Mouse (Mus musculus) heart, postnatal 25 days (tissue): ENCODE data around the gene Dhtkd1. TPM values are rescaled to one million over a fixed set of nuclear protein-coding genes. Genes with fewer than 3 reads are reported as not detected.

ENCODE experiments used
- DNase-seq: peaks from one replicate; pipeline ENCODE4 v3.0.0; 2022; ENCODE audit warnings: low spot score
- intact Hi-C: fragments of 180-260 bp; cut with DNase I; formaldehyde crosslinking; loops from one replicate; pipeline ENCODE4 v1.15.1; 2025
- total RNA-seq, 2 experiments: library from RNA; stranded (reverse); gene quantifications; 2 replicates each; pipeline ENCODE4 v1.2.3; 2021

Dhtkd1 gene
- total RNA-seq, 2 experiments from 2014 or later = 5.1 to 5.5 TPM

GRCm38 (mm10) chr2:5936068-5936467, 6.5 kb downstream of the Dhtkd1 start:
- no peak for DNase-seq
- intact Hi-C loops = no loop called here

GRCm38 (mm10) chr2:5934936-5935335, 7.7 kb downstream of the Dhtkd1 start:
- intact Hi-C loops = no loop called here
- no peak for DNase-seq

- intact Hi-C loops = no loop called here
- DNase-seq = no peak
Observed at GRCm38 (mm10) chr2:5931938-5932337, 10.7 kb downstream of the Dhtkd1 start.

GRCm38 (mm10) chr2:5930291-5931054, 12.1 kb downstream of the Dhtkd1 start:
- DNase-seq = no peak
- intact Hi-C loops = no loop called here

- no peak for DNase-seq
- intact Hi-C loops = no loop called here
Observed at GRCm38 (mm10) chr2:5929793-5930192, 12.8 kb downstream of the Dhtkd1 start.

GRCm38 (mm10) chr2:5927481-5927880, 15.1 kb downstream of the Dhtkd1 start:
- DNase-seq = no peak
- intact Hi-C loops = no loop called here

- no peak for DNase-seq
- intact Hi-C loops = no loop called here
Observed at GRCm38 (mm10) chr2:5923786-5924185, 18.8 kb downstream of the Dhtkd1 start.

GRCm38 (mm10) chr2:5922823-5923222, 19.8 kb downstream of the Dhtkd1 start:
- intact Hi-C loops = no loop called here
- no peak for DNase-seq

GRCm38 (mm10) chr2:5911282-5911965, 31.2 kb downstream of the Dhtkd1 start:
- intact Hi-C loops = no loop called here

GRCm38 (mm10) chr2:5906625-5907024, 36.0 kb downstream of the Dhtkd1 start:
- intact Hi-C loops = no loop called here

More at GRCm38 (mm10) chr2:5911282-5911965, 31.2 kb downstream of the Dhtkd1 start:
- no peak for DNase-seq

GRCm38 (mm10) chr2:5906092-5906491, 36.5 kb downstream of the Dhtkd1 start:
- intact Hi-C loops = no loop called here
- DNase-seq = no peak

More at GRCm38 (mm10) chr2:5906625-5907024, 36.0 kb downstream of the Dhtkd1 start:
- no peak for DNase-seq

GRCm38 (mm10) chr2:5900145-5900544, 42.4 kb downstream of the Dhtkd1 start:
- intact Hi-C loops = no loop called here
- DNase-seq = no peak

- intact Hi-C loops = loop anchor here (5.0 kb wide), 2 partner anchors 48 to 57 kb away; partner anchors contain the start of genes Cdc123, Nudt5 and Upf2
- DNase-seq = peak; percentile 93
Observed at GRCm38 (mm10) chr2:5894843-5895570, 47.6 kb downstream of the Dhtkd1 start, which contains the start of gene Sec61a2. TSS of gene Sec61a2 (minus strand) at chr2:5895432.

- no peak for DNase-seq
- intact Hi-C loops = loop anchor here (5.0 kb wide), 1 partner anchor 47 kb away; the partner anchor contains the start of genes Cdc123 and Nudt5
Observed at GRCm38 (mm10) chr2:5894296-5894695, 48.3 kb downstream of the Dhtkd1 start.

GRCm38 (mm10) chr2:5889412-5889811, 53.2 kb downstream of the Dhtkd1 start:
- intact Hi-C loops = no loop called here
- DNase-seq = no peak

GRCm38 (mm10) chr2:5888865-5889264, 53.7 kb downstream of the Dhtkd1 start:
- no peak for DNase-seq
- intact Hi-C loops = no loop called here

- intact Hi-C loops = no loop called here
- DNase-seq = no peak
Observed at GRCm38 (mm10) chr2:5877446-5877845, 65.1 kb downstream of the Dhtkd1 start.

GRCm38 (mm10) chr2:5869746-5870145, 72.8 kb downstream of the Dhtkd1 start:
- intact Hi-C loops = no loop called here
- no peak for DNase-seq

GRCm38 (mm10) chr2:5867681-5868080, 74.9 kb downstream of the Dhtkd1 start:
- intact Hi-C loops = no loop called here
- DNase-seq = no peak

GRCm38 (mm10) chr2:5862834-5863233, 79.8 kb downstream of the Dhtkd1 start, which contains the start of gene Gm13199:
TSS of gene Gm13199 (minus strand) at chr2:5862934.
- intact Hi-C loops = no loop called here
- no peak for DNase-seq
